Mouse (Mus musculus): ENCODE measurements around the gene 1700008O03Rik.

1700008O03Rik gene

GRCm38 (mm10) chr7:44343459-44344015 is 42.1 kb downstream of the 1700008O03Rik start:
- DNase-seq = peak; percentile 54

GRCm38 (mm10) chr7:44341714-44342113 is 43.9 kb downstream of the 1700008O03Rik start:
- no peak for DNase-seq

- no peak for DNase-seq
Observed at GRCm38 (mm10) chr7:44341119-44341518, 44.5 kb downstream of the 1700008O03Rik start.

- no peak for DNase-seq
Observed at GRCm38 (mm10) chr7:44340226-44340625, 45.4 kb downstream of the 1700008O03Rik start.

- DNase-seq = no peak
Observed at GRCm38 (mm10) chr7:44337121-44337849, 48.3 kb downstream of the 1700008O03Rik start.

- DNase-seq = no peak
Observed at GRCm38 (mm10) chr7:44336046-44337021, 49.3 kb downstream of the 1700008O03Rik start.

GRCm38 (mm10) chr7:44335031-44335878 is 50.4 kb downstream of the 1700008O03Rik start:
- DNase-seq = peak; percentile 76

GRCm38 (mm10) chr7:44334139-44334538 is 51.5 kb downstream of the 1700008O03Rik start:
- no peak for DNase-seq

- no peak for DNase-seq
Observed at GRCm38 (mm10) chr7:44332336-44332735, 53.3 kb downstream of the 1700008O03Rik start.

- no peak for DNase-seq
Observed at GRCm38 (mm10) chr7:44326614-44327013, 59.0 kb downstream of the 1700008O03Rik start.

GRCm38 (mm10) chr7:44322290-44322689 is 63.3 kb downstream of the 1700008O03Rik start:
- DNase-seq = no peak

- DNase-seq = no peak
Observed at GRCm38 (mm10) chr7:44320886-44321285, 64.7 kb downstream of the 1700008O03Rik start.

- peak; percentile 62 for DNase-seq
Observed at GRCm38 (mm10) chr7:44317913-44318312, 67.7 kb downstream of the 1700008O03Rik start.

GRCm38 (mm10) chr7:44312484-44312883 is 73.1 kb downstream of the 1700008O03Rik start:
- DNase-seq = no peak

GRCm38 (mm10) chr7:44311713-44312304 is 73.8 kb downstream of the 1700008O03Rik start:
- DNase-seq = peak; percentile 27

- DNase-seq = peak; percentile 43
Observed at GRCm38 (mm10) chr7:44310878-44311712, 74.5 kb downstream of the 1700008O03Rik start.

GRCm38 (mm10) chr7:44310285-44310877 is 75.2 kb downstream of the 1700008O03Rik start:
- peak; percentile 40 for DNase-seq
